Mouse (Mus musculus) heart, adult 2 months (tissue): ENCODE data around the gene E2f8.

ENCODE experiments used
- CTCF ChIP-seq: fragments of 200-600 bp; IDR thresholded peaks from 2 replicates; pipeline ENCODE4 v1.8.1; 2022; ENCODE audit warnings: antibody characterized with exemption, mild to moderate bottlenecking, moderate library complexity
- EP300 ChIP-seq: fragments of 200-500 bp; IDR thresholded peaks from 2 replicates; pipeline ENCODE4 v1.6.1; 2011; ENCODE audit warnings: low read depth, low read length, control low read depth; ENCODE audit not compliant: insufficient read depth

DNA sequence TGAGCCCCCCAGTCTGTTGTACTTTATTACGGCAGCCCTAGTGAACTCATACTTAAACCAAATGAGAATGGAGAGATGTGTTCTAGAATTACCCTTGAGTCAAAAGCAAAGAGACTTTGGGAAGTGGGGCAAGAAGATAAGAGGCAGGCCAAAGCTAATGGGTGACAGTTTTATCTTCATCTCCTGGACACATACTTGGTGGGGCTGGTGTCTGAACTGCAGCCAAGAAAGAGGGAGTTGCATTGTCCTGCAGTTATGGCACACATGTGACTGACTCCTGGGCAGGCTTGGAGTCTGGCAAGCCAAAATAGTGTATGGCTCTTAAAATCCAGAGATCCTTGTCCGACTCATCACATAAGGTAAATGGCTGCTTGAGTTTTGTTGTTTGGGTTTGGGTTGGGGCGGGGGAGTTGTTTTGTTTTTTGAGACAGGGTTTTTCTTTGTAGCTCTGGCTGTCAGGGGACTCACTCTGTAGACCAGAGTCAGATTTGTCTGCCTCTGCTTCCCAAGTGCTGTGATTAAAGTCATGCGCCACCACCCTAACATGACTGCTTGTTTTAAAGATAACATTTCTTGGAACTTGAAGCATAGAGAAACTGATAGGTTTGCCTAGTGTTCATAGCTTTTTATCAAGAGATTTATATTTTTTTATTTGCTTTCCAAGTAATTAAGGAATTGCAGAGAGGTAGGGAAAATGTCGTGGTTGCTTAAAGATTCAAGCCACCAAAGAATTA lies 52.1 kb downstream of the E2f8 start:
- TF ChIP-seq EP300 (peak; percentile 92; the same call in 1 of the 2 replicates), CTCF (no peak)
